Mouse (Mus musculus) heart, embryonic 13.5 days (tissue): ENCODE measurements around the gene Kcns3. TPM values are rescaled to one million over a fixed set of nuclear protein-coding genes. Genes with fewer than 3 reads are reported as not detected.
"Not testable (repeated sequence)": the region's sequence is repeated elsewhere in the genome, so short reads cannot be mapped to it uniquely, and the experiment has no call there.

Source experiments
- ATAC-seq: fragments of 200-750 bp; cut with Nextera tagmentation; 2 replicates; pipeline ENCODE4 v1.8.0; 2017; ENCODE audit warnings: moderate TSS enrichment; ENCODE audit not compliant: insufficient number of reproducible peaks, low FRiP score, low TSS enrichment; ENCODE audit errors: extremely low read depth
- H3K27ac ChIP-seq: fragments of 300-500 bp; sonication (generic); replicated peaks from 2 replicates; pipeline ENCODE4 v1.5.1; 2015; ENCODE audit warnings: moderate library complexity, mild to moderate bottlenecking, inconsistent platforms
- H3K27me3 ChIP-seq: fragments of 300-500 bp; sonication (generic); replicated peaks from 2 replicates; pipeline ENCODE4 v1.6.1; 2015; ENCODE audit warnings: mild to moderate bottlenecking, inconsistent platforms
- H3K36me3 ChIP-seq: fragments of 300-500 bp; sonication (generic); 2 replicates; pipeline ENCODE4 v1.6.1; 2015; ENCODE audit warnings: mild to moderate bottlenecking, inconsistent platforms
- H3K4me1 ChIP-seq: fragments of 300-500 bp; sonication (generic); 2 replicates; pipeline ENCODE4 v1.6.1; 2015; ENCODE audit warnings: inconsistent platforms
- H3K4me2 ChIP-seq: fragments of 300-500 bp; sonication (generic); 2 replicates; pipeline ENCODE4 v1.6.1; 2015; ENCODE audit warnings: inconsistent platforms, mild to moderate bottlenecking, moderate library complexity
- H3K4me3 ChIP-seq: fragments of 300-500 bp; sonication (generic); 2 replicates; pipeline ENCODE4 v1.5.1; 2015; ENCODE audit warnings: moderate library complexity, mild to moderate bottlenecking, inconsistent platforms
- H3K9ac ChIP-seq: fragments of 300-500 bp; sonication (generic); 2 replicates; pipeline ENCODE4 v1.6.1; 2015; ENCODE audit warnings: inconsistent platforms, mild to moderate bottlenecking, moderate library complexity
- H3K9me3 ChIP-seq: fragments of 300-500 bp; sonication (generic); 2 replicates; pipeline ENCODE4 v1.6.1; 2016; ENCODE audit warnings: inconsistent platforms
- WGBS: fragments of 180-500 bp; shearing (Covaris S2); methylation state at CpG from one replicate; pipeline ENCODE4 v1.1.7; 2015; ENCODE audit warnings: mixed read lengths; 5-methylcytosine and 5-hydroxymethylcytosine counted together
- polyA plus RNA-seq: library from polyadenylated mRNA; unstranded; fragments of >200 nt; fragmentation: Nextera tagmentation; extraction: Ambion mirVana; gene quantifications from 2 replicates; pipeline ENCODE4 v1.2.1, GENCODE M21; 2015

The Kcns3 gene
- polyA plus RNA-seq, 1 experiment from 2014 or later: 0.24 TPM

- no peak for ATAC-seq
- Histone ChIP-seq H3K27me3 (no peaks in the 10 kb centered on the region), H3K36me3 (no peaks in the 10 kb centered on the region), H3K9ac (no peak overlapping the region), H3K4me2 (no peak overlapping the region), H3K4me1 (no peaks in the 10 kb centered on the region), H3K9me3 (no peaks in the 10 kb centered on the region), H3K4me3 (no peak overlapping the region), H3K27ac (no peak overlapping the region)
- WGBS: 86% methylated on average over 2 of the region's 2 CpGs
Observed at GRCm38 (mm10) chr12:11066865-11067264, 84.0 kb downstream of the Kcns3 start.

GRCm38 (mm10) chr12:11052676-11053075, 98.2 kb downstream of the Kcns3 start:
- not testable (repeated sequence) for H3K4me1 ChIP-seq, H3K9me3 ChIP-seq, H3K4me2 ChIP-seq, H3K4me3 ChIP-seq, H3K36me3 ChIP-seq, H3K27ac ChIP-seq, H3K27me3 ChIP-seq, H3K9ac ChIP-seq, ATAC-seq
- 71% methylated on average over 4 of the region's 4 CpGs for WGBS

GRCm38 (mm10) chr12:11041821-11042220, 109.0 kb downstream of the Kcns3 start:
- H3K27ac ChIP-seq: no peak overlapping the region
- H3K9ac ChIP-seq: no peak overlapping the region
- no peaks in the 10 kb centered on the region for H3K27me3 ChIP-seq
- H3K36me3 ChIP-seq: no peaks in the 10 kb centered on the region
- ATAC-seq: no peak
- no peak overlapping the region for H3K4me3 ChIP-seq
- no peaks in the 10 kb centered on the region for H3K4me1 ChIP-seq
- no peaks in the 10 kb centered on the region for H3K9me3 ChIP-seq
- H3K4me2 ChIP-seq: no peak overlapping the region

Other genes starting within 250 kb of the Kcns3 start
- not detected in 2 replicates for gene Msgn1, start 57.9 kb upstream of the Kcns3 start, polyA plus RNA-seq
- 6.8 and 7.2 TPM in 2 replicates for gene Gen1, start 114.7 kb upstream of the Kcns3 start, polyA plus RNA-seq
- gene Smc6, start 114.8 kb upstream of the Kcns3 start, polyA plus RNA-seq: 112 and 128 TPM in 2 replicates